Mouse (Mus musculus): ENCODE results near the gene Aff3.

- TF ChIP-seq CTCF (IDR thresholded peaks at IDR 0.05; ENCODE audit: insufficient read depth, low read length) (no peak), POLR2A (IDR thresholded peaks at IDR 0.05; ENCODE audit: borderline replicate concordance, extremely low read depth, low read depth, low read length) (no peak)
Observed at GRCm38 (mm10) chr1:38241221-38241666, 423.5 kb downstream of the Aff3 start.

Data from lung, adult 2 months (tissue).